Mouse (Mus musculus) urinary bladder, postnatal 4 days (tissue): Measurements from ENCODE around the gene Gm21149.
"Not testable (repeated sequence)": the region's sequence is repeated elsewhere in the genome, so short reads cannot be mapped to it uniquely, and the experiment has no call there.

Experiments
- DNase-seq, 2 experiments: peaks; one replicate each; pipeline ENCODE4 v3.0.0; 2021 to 2022; ENCODE audit warnings: low spot score in 2 of 2

Gm21149 gene

GRCm38 (mm10) chr5:15463561-15463960 lies 12.8 kb downstream of the Gm21149 start:
- DNase-seq: not testable (repeated sequence)

DNA sequence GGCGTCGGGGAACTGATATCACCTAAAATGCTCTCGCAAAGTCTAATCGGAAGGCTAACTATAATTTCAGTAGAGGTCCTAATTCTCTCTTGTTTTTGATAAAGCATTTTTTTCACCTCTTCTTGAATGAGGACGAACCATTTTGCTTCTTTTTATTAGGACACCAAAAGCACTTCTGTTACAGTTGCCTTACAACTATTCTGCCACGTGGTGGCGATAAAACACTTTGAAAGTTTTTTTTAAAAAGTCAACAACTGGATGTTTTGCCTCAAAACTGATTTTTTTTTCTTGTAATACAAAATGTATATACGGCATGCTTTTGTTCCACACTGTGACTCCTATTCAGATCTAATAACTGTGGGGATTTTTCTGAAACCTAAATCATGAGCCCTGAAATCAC lies 14.7 kb downstream of the Gm21149 start:
- DNase-seq: not testable (repeated sequence)

DNA sequence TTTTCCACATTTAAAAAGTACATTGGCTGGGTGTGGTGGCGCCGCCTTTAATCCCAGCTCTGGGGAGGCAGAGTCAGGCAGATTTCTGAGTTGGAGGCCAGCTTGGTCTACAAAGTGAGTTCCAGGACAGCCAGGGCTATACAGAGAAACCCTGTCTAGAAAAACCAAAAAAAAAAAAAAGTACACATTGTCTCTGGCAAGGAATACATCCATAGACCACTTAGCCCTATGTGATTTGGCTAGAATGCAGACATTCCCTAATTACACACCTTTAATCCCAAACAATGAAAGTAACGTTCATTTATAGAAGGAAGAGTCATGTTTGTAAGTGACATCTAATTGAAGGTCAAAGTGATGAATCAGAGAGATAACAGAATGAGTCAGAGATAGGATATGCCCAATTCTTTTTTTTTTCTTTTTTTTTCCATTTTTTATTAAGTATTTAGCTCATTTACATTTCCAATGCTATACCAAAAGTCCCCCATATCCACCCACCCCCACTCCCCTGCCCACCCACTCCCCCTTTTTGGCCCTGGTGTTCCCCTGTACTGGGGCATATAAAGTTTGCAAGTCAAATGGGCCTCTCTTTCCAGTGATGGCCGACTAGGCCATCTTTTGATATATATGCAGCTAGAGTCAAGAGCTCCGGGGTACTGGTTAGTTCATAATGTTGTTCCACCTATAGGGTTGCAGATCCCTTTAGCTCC lies 18.3 kb downstream of the Gm21149 start:
- not testable (repeated sequence) for DNase-seq
